ENCODE assay signal across 8 mouse cellular contexts in the genomic region with DNA sequence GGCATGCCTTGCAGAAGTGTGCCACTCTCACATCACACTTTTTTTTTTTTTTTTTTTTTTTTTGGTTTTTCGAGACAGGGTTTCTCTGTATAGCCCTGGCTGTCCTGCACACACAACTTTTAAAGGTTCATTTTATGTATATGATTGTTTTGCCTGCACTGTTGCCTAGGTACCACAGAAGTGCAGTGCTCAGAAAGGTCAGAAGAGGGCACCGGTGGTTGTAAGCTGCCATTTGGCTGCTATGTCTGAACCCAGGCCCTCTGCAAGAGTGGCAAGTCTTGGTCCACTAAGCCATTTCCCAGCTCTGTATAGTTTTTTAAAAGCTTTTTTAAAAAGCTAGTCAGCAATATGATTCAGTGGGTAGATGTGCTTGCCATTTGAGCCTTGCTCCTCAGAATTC. TPM values are rescaled to one million over a fixed set of nuclear protein-coding genes. Genes with fewer than 3 reads are reported as not detected.
DNase-seq lines count a peak whose midpoint lies in the region; ATAC-seq lines count a peak whose summit lies in the region.
"Had no signal": no experiment of that assay in that cellular context is flagged by ENCODE, and none has a peak within 500 bp of the region (broad histone marks: within the 10 kb centered on the region; RNA-seq: fewer than 3 reads in every experiment).

No protein-coding gene starts in this region.

- H3K27me3 ChIP-seq in liver, embryonic 11.5 days (replicated peaks; ENCODE audit: control insufficient read depth, insufficient read depth, low read length) = no peaks in the 10 kb centered on the region
- no peaks in the 10 kb centered on the region for H3K27me3 ChIP-seq in liver, embryonic 13.5 days

- no peak overlapping the region for H3K27ac ChIP-seq in liver, embryonic 11.5 days (ENCODE audit: low read depth, low read length)
- H3K27ac ChIP-seq in liver, embryonic 13.5 days = no peak overlapping the region

- H3K4me3 ChIP-seq in liver, embryonic 11.5 days (ENCODE audit: low read depth, low read length) = no peak overlapping the region
- no peak overlapping the region for H3K4me3 ChIP-seq in liver, embryonic 13.5 days (replicated peaks)

- no peak overlapping the region for H3K9ac ChIP-seq in liver, embryonic 11.5 days (ENCODE audit: low read depth, low read length)
- no peak overlapping the region for H3K9ac ChIP-seq in liver, embryonic 13.5 days

- 31% methylated on average over 2 of the region's 2 CpGs for WGBS in liver, embryonic 11.5 days
- WGBS in liver, embryonic 13.5 days (ENCODE audit: insufficient replicate concordance) = 31% methylated on average over 2 of the region's 2 CpGs

- peaks cover 15% of the 10 kb centered on the region for H3K4me1 ChIP-seq in liver, embryonic 11.5 days (replicated peaks; ENCODE audit: control insufficient read depth, insufficient read depth, low read length)
- H3K4me1 ChIP-seq in liver, embryonic 13.5 days (replicated peaks) = peaks cover 44% of the 10 kb centered on the region

- DNase-seq in liver, embryonic 11.5 days (ENCODE audit: low spot score) = no peak
- no peak for DNase-seq in liver
- DNase-seq in T-cell, adult 2 months (ENCODE audit: low spot score) = peak; percentile 48
- DNase-seq in liver, embryonic 13.5 days = peak; percentile 37
- peak; percentile 66 for DNase-seq in thymus, postnatal 14 days
- DNase-seq in cerebellum, adult 11-12 months = no peak
- DNase-seq in heart, postnatal 36 days = no peak

- intact Hi-C loops in heart, postnatal 36 days (cut with DNase I) = no loop called here

- no peak overlapping the region for H3K4me2 ChIP-seq in liver, embryonic 11.5 days
- no peak overlapping the region for H3K4me2 ChIP-seq in liver, embryonic 13.5 days

- peaks cover 4% of the 10 kb centered on the region; the same call in 1 of the 2 replicates for H3K36me3 ChIP-seq in liver, embryonic 11.5 days (ENCODE audit: control insufficient read depth, insufficient read depth, low read length)
- peaks cover 19% of the 10 kb centered on the region for H3K36me3 ChIP-seq in liver, embryonic 13.5 days

- H3K9me3 ChIP-seq in liver, embryonic 11.5 days (ENCODE audit: control insufficient read depth, low read length) = no peaks in the 10 kb centered on the region
- H3K9me3 ChIP-seq in liver, embryonic 13.5 days (replicated peaks) = no peaks in the 10 kb centered on the region

- 0 out of 2 replicates have a peak, but pooled peaks have one; percentile 29 for ATAC-seq in liver, embryonic 11.5 days (replicated peaks; ENCODE audit: low FRiP score)
- no peak for ATAC-seq in liver, embryonic 13.5 days (ENCODE audit: low read depth)
- ATAC-seq: hindbrain, embryonic 16.5 days had no signal

RNA-seq across cellular contexts. Expression of gene Yipf2, which starts 5.6 kb away (rescaled TPM):
- 15.5 and 16.5 TPM in 2 replicates for polyA plus RNA-seq in liver, embryonic 11.5 days (2014; fragmentation: Nextera tagmentation; extraction: Ambion mirVana)
- 8.8 and 10.2 TPM in 2 replicates for polyA plus RNA-seq in liver, embryonic 13.5 days (2015; fragmentation: Nextera tagmentation; extraction: Ambion mirVana)
- 1 to 10 TPM; 7.3 to 8.0 TPM for total RNA-seq in heart, postnatal 36 days (2021)

RNA-seq across cellular contexts. Expression of gene Timm29, which starts 5.7 kb away (rescaled TPM):
- polyA plus RNA-seq in liver, embryonic 11.5 days (2014; fragmentation: Nextera tagmentation; extraction: Ambion mirVana) = 35.2 and 41.5 TPM in 2 replicates
- 17.7 and 21.5 TPM in 2 replicates for polyA plus RNA-seq in liver, embryonic 13.5 days (2015; fragmentation: Nextera tagmentation; extraction: Ambion mirVana)
- total RNA-seq in heart, postnatal 36 days (2021) = 10 to 100 TPM; 59.8 TPM

RNA-seq across cellular contexts. Expression of gene Smarca4, which starts 17.8 kb away (rescaled TPM):
- 86.1 and 86.6 TPM in 2 replicates for polyA plus RNA-seq in liver, embryonic 11.5 days (2014; fragmentation: Nextera tagmentation; extraction: Ambion mirVana)
- polyA plus RNA-seq in liver, embryonic 13.5 days (2015; fragmentation: Nextera tagmentation; extraction: Ambion mirVana) = 26.5 and 29.5 TPM in 2 replicates
- total RNA-seq in heart, postnatal 36 days (2021) = 10 to 100 TPM; 48.6 to 51.4 TPM

RNA-seq across cellular contexts. Expression of gene Carm1, which starts 51.5 kb away (rescaled TPM):
- polyA plus RNA-seq in liver, embryonic 11.5 days (2014; fragmentation: Nextera tagmentation; extraction: Ambion mirVana) = 54.9 TPM in 2 replicates
- 15.5 and 16.9 TPM in 2 replicates for polyA plus RNA-seq in liver, embryonic 13.5 days (2015; fragmentation: Nextera tagmentation; extraction: Ambion mirVana)
- total RNA-seq in heart, postnatal 36 days (2021) = 10 to 100 TPM; 56.9 to 65.4 TPM

Comparison
In these comparisons a context has a peak if more than half of its experiments do, and no peak if none do; other contexts are left out.
1. DNase-seq: peak in T-cell, adult 2 months (single experiment), liver, embryonic 13.5 days (single experiment) and thymus, postnatal 14 days (single experiment); none in liver, embryonic 11.5 days (single experiment), liver (single experiment), cerebellum, adult 11-12 months (single experiment) and heart, postnatal 36 days (0 of 2).